Mouse (Mus musculus) kidney, postnatal 25 days (tissue): ENCODE data around the gene Mical3.
A peak's percentile ranks its signal among the peaks of the same experiment; 100 is the strongest.

Experiments
- DNase-seq, 2 experiments: peaks; one replicate each; pipeline ENCODE4 v3.0.0; 2021; ENCODE audit warnings: mixed read lengths in 2 of 2

The Mical3 gene

GRCm38 (mm10) chr6:121051411-121051810 is 79.4 kb downstream of the Mical3 start:
- DNase-seq: no peak

- peak; percentile 86 to 96 for DNase-seq
These were observed 82.1 kb downstream of the Mical3 start for GRCm38 (mm10) chr6:121048696-121049095.

- DNase-seq: peak; percentile 38 to 71
These were observed 85.3 kb downstream of the Mical3 start for GRCm38 (mm10) chr6:121045345-121046080.

GRCm38 (mm10) chr6:121043434-121044189 is 87.2 kb downstream of the Mical3 start:
- DNase-seq: no peak

GRCm38 (mm10) chr6:121039719-121040118 is 91.1 kb downstream of the Mical3 start:
- DNase-seq: no peak

GRCm38 (mm10) chr6:121039286-121039685 is 91.5 kb downstream of the Mical3 start:
- no peak for DNase-seq

GRCm38 (mm10) chr6:121037086-121037485 is 93.7 kb downstream of the Mical3 start:
- DNase-seq: no peak

- no peak for DNase-seq
These were observed 94.9 kb downstream of the Mical3 start for GRCm38 (mm10) chr6:121035929-121036328.

- no peak for DNase-seq
These were observed 95.5 kb downstream of the Mical3 start for GRCm38 (mm10) chr6:121035268-121035667.

GRCm38 (mm10) chr6:121033250-121033649 is 97.5 kb downstream of the Mical3 start:
- DNase-seq: no peak

GRCm38 (mm10) chr6:121031370-121031769 is 99.4 kb downstream of the Mical3 start:
- no peak for DNase-seq

- DNase-seq: peak; percentile 35 to 56
These were observed 100.8 kb downstream of the Mical3 start for GRCm38 (mm10) chr6:121029897-121030589.

- no peak for DNase-seq
These were observed 102.3 kb downstream of the Mical3 start for GRCm38 (mm10) chr6:121028514-121028913.

GRCm38 (mm10) chr6:121027314-121027713 is 103.5 kb downstream of the Mical3 start:
- DNase-seq: no peak

GRCm38 (mm10) chr6:121026866-121027265 is 103.9 kb downstream of the Mical3 start:
- no peak for DNase-seq

- no peak for DNase-seq
These were observed 104.7 kb downstream of the Mical3 start for GRCm38 (mm10) chr6:121026019-121026584.

- DNase-seq: no peak
These were observed 112.7 kb downstream of the Mical3 start for GRCm38 (mm10) chr6:121018147-121018546.

GRCm38 (mm10) chr6:121017436-121018031 is 113.3 kb downstream of the Mical3 start:
- peak; percentile 61 to 83 for DNase-seq

- DNase-seq: no peak
These were observed 114.7 kb downstream of the Mical3 start for GRCm38 (mm10) chr6:121016097-121016496.

GRCm38 (mm10) chr6:121014339-121014738 is 116.5 kb downstream of the Mical3 start:
- no peak for DNase-seq

GRCm38 (mm10) chr6:121013750-121014149 is 117.0 kb downstream of the Mical3 start:
- DNase-seq: peak; percentile 51 to 58

GRCm38 (mm10) chr6:121011709-121012108 is 119.1 kb downstream of the Mical3 start:
- DNase-seq: no peak

- no peak for DNase-seq
These were observed 121.1 kb downstream of the Mical3 start for GRCm38 (mm10) chr6:121009651-121010050.
